Mouse (Mus musculus) hindbrain, embryonic 15.5 days (tissue): ENCODE measurements around the gene Prickle2. TPM values are rescaled to one million over a fixed set of nuclear protein-coding genes. Genes with fewer than 3 reads are reported as not detected.

ENCODE experiments used
- ATAC-seq: fragments of 200-750 bp; cut with Nextera tagmentation; 2 replicates; pipeline ENCODE4 v1.8.0; 2017; ENCODE audit warnings: low read depth, moderate number of reproducible peaks, moderate TSS enrichment; ENCODE audit not compliant: low FRiP score
- H3K27ac ChIP-seq: fragments of 300-500 bp; sonication (generic); replicated peaks from 2 replicates; pipeline ENCODE4 v1.5.1; 2015; ENCODE audit warnings: mild to moderate bottlenecking, inconsistent platforms
- H3K27me3 ChIP-seq: fragments of 300-500 bp; sonication (generic); 2 replicates; pipeline ENCODE4 v1.6.1; 2015; ENCODE audit warnings: control low read depth, inconsistent platforms
- H3K36me3 ChIP-seq: fragments of 300-500 bp; sonication (generic); 2 replicates; pipeline ENCODE4 v1.6.1; 2015; ENCODE audit warnings: control low read depth, inconsistent platforms
- H3K4me1 ChIP-seq: fragments of 300-500 bp; sonication (generic); replicated peaks from 2 replicates; pipeline ENCODE4 v1.6.1; 2015; ENCODE audit warnings: control low read depth, inconsistent platforms
- H3K4me2 ChIP-seq: fragments of 300-500 bp; sonication (generic); 2 replicates; pipeline ENCODE4 v1.6.1; 2015; ENCODE audit warnings: moderate library complexity, mild to moderate bottlenecking, inconsistent platforms
- H3K4me3 ChIP-seq: fragments of 300-500 bp; sonication (generic); 2 replicates; pipeline ENCODE4 v1.5.1; 2015; ENCODE audit warnings: mild to moderate bottlenecking, inconsistent platforms
- H3K9ac ChIP-seq: fragments of 300-500 bp; sonication (generic); 2 replicates; pipeline ENCODE4 v1.6.1; 2015; ENCODE audit warnings: inconsistent platforms
- H3K9me3 ChIP-seq: fragments of 300-500 bp; sonication (generic); 2 replicates; pipeline ENCODE4 v1.6.1; 2016; ENCODE audit warnings: control low read depth, inconsistent platforms
- WGBS: fragments of 180-500 bp; shearing (Covaris S2); methylation state at CpG from one replicate; pipeline ENCODE4 v1.1.7; 2015; 5-methylcytosine and 5-hydroxymethylcytosine counted together
- polyA plus RNA-seq: library from polyadenylated mRNA; unstranded; fragments of >200 nt; fragmentation: Nextera tagmentation; extraction: Ambion mirVana; gene quantifications from 2 replicates; pipeline ENCODE4 v1.2.1, GENCODE M21; 2015

Prickle2 gene
- polyA plus RNA-seq, 1 experiment from 2014 or later = 16.1 TPM

DNA sequence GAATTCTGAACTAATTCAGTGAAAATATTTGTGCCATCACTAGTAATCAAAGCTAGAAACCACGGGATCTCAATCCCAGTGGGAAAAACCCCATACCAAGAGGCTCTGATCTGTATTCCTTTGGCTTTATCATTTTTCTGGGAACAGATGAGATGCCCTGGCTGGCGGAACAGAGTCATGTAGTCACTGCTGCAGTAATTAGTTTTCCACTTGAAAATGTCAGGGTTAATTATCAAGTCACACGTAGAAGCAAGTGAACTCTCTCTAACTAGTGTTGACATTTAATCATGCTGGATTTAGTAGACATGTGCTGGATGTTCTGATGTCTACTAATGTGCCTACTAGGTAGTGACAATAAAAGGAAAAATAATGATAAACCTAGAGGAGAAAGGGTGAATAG is 199.7 kb downstream of the Prickle2 start:
- 49% methylated on average over 3 of the region's 3 CpGs for WGBS
- Histone ChIP-seq H3K36me3 (no peaks in the 10 kb centered on the region), H3K27ac (no peak overlapping the region), H3K9me3 (no peaks in the 10 kb centered on the region), H3K27me3 (no peaks in the 10 kb centered on the region), H3K9ac (no peak overlapping the region), H3K4me1 (no peaks in the 10 kb centered on the region), H3K4me2 (no peak overlapping the region), H3K4me3 (no peak overlapping the region)
- no peak for ATAC-seq

DNA sequence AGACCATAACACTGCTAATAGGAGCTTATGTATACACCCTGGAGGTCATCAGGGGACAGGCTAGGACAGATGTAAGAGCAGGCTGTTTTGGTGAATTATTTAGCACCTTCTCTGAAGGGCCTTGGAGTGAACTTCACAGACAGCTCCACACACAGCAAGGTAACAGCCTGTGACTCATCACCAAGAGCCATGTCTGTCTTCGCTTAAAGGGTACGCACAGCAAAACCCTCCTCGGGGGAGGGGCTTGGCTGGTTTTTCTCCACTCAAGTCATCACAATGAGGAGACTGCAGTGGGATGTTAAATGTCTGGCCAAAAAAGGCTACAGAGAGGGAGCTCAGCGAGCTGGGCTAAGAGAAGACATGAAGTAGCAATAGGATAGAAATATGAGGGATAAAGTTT is 206.5 kb downstream of the Prickle2 start:
- Histone ChIP-seq H3K27me3 (no peaks in the 10 kb centered on the region), H3K4me3 (no peak overlapping the region), H3K4me1 (peaks cover 19% of the 10 kb centered on the region), H3K36me3 (no peaks in the 10 kb centered on the region), H3K9ac (no peak overlapping the region), H3K4me2 (no peak overlapping the region), H3K27ac (no peak overlapping the region), H3K9me3 (no peaks in the 10 kb centered on the region)
- WGBS = 85% methylated on average over 4 of the region's 4 CpGs
- ATAC-seq = no peak

DNA sequence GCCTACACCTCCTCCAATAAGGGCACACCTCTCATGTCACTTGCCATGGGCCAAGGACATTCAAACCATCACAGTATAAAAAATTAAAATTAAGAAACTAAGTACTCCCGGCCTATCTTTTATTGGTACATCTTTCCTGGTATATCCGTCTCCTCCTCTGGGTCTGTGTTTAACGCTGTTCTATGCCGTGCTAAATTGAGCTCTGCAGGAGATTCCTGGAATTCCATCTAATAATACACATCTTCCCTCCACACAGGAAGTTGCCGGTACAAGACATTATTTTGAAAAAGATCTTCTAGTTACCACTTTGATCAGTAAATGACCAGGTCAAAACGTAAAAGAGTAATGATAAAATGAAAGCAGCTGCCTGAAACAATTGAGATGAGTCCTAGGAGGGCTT is 207.4 kb downstream of the Prickle2 start:
- Histone ChIP-seq H3K36me3 (no peaks in the 10 kb centered on the region), H3K27ac (no peak overlapping the region), H3K27me3 (no peaks in the 10 kb centered on the region), H3K4me3 (no peak overlapping the region), H3K9me3 (no peaks in the 10 kb centered on the region), H3K9ac (no peak overlapping the region), H3K4me1 (peaks cover 19% of the 10 kb centered on the region), H3K4me2 (no peak overlapping the region)
- 54% methylated on average over 6 of the region's 6 CpGs for WGBS
- no peak for ATAC-seq

DNA sequence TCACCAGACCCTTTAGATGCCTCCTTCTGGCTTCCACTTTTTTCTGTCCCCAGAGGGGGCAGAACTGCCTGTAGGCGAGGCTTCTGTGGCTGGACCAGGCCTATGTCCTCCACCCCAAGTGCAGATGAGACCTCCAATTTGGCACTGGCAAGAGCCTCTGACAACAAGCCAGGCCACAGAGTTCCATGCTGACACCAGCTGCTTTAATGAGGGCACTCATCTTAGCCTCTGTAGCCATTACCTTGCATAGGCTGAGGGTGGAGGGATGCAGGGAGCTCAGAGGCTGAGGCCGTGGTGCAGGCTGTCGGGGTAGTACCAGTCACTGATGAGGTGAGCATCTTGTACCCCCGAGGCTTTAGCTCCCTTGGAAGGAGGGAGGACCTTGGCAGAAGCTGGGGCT is 208.7 kb downstream of the Prickle2 start:
- H3K4me3 ChIP-seq = no peak overlapping the region
- H3K27ac ChIP-seq = no peak overlapping the region; the same call in 1 of the 2 replicates
- H3K36me3 ChIP-seq = no peaks in the 10 kb centered on the region
- H3K4me1 ChIP-seq = peaks cover 19% of the 10 kb centered on the region
- ATAC-seq = 0 out of 2 replicates have a peak, but pooled peaks have one; percentile 19
- H3K4me2 ChIP-seq = no peak overlapping the region
- H3K9ac ChIP-seq = no peak overlapping the region
- WGBS = 73% methylated on average over 4 of the region's 4 CpGs
- H3K27me3 ChIP-seq = no peaks in the 10 kb centered on the region
- no peaks in the 10 kb centered on the region for H3K9me3 ChIP-seq

DNA sequence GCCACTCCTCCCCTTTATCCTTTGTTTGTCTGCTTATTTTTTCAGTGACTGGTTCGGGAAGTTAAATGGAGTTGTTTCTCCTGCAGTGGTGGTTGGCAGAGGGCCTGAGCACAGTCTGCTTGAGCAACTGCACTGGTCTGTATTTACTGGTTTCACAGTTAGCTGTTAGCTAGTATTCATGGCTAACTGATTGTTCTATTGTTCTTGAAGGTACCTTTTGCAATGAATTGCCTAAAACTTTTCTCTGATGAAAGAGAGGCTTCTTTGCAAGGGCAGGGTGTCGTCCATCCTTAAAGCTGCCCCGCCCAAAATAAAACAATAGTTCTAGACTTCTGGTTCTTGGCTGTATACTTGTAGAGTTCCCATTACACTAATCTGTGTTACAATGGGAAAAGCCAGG is 210.5 kb downstream of the Prickle2 start:
- Histone ChIP-seq H3K9me3 (no peaks in the 10 kb centered on the region), H3K27me3 (no peaks in the 10 kb centered on the region), H3K4me1 (peaks cover 19% of the 10 kb centered on the region), H3K4me3 (no peak overlapping the region), H3K36me3 (no peaks in the 10 kb centered on the region), H3K27ac (no peak overlapping the region), H3K9ac (no peak overlapping the region), H3K4me2 (no peak overlapping the region)
- no peak for ATAC-seq
- WGBS = 69% methylated on average over 3 of the region's 3 CpGs

DNA sequence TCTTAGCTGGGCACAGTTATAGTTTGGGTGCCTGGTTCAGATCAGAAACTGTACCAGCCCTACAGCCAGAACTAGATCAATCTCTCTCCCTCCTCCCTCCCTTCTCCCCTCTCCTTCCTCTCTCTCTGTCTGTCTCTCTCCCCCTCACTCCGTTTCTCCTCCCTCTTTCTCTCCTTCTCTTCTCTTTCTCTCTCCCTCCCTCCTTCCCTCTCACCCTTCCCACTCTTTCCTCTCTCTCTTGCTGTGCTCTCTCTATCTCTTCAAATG is 224.3 kb downstream of the Prickle2 start:
- Histone ChIP-seq H3K4me2 (peak overlapping the region; percentile 68), H3K27me3 (no peaks in the 10 kb centered on the region), H3K9ac (peak overlapping the region; percentile 57; the same call in 1 of the 2 replicates), H3K4me1 (peaks cover 57% of the 10 kb centered on the region), H3K9me3 (no peaks in the 10 kb centered on the region), H3K4me3 (peak overlapping the region; percentile 44), H3K27ac (peak overlapping the region; percentile 90), H3K36me3 (no peaks in the 10 kb centered on the region)
- 5% methylated on average over 1 of the region's 1 CpGs for WGBS
- ATAC-seq = 0 out of 2 replicates have a peak, but pooled peaks have one; percentile 12

DNA sequence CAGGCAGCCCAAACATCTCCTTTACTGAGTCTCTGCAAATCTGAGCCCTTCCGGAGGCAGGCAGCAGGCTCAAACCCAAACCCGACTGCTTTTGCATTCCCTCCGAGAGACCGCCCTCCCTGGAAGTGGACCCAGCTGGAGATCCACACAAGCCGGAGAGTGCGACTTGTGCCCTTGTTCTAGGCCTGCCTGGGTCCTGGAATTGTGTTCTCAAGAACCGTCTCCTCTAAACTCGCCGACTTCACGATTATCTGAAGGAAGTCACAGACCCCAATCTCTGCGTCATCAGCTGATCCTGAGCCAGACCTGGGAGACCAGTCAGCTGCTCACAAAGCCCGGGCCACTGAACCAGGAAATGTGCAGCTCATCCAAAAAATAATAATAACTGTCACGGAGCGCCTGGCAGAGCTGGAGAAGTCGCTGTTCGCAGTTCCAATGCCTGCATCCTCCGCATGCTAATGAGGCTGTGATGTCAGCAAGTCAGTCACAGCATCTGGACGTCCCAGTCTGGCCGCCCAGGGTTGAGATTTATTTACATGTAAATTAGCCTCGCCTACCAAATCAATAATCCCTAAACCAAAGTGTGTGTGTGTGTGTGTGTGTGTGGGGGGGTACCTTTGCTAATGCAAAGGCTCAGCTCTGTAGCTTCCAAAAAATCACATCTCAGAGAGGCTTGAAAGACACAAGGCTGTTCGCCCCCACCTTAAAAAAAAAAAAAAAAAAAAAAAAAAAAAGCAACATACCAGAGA is 224.8 kb downstream of the Prickle2 start:
- Histone ChIP-seq H3K36me3 (no peaks in the 10 kb centered on the region), H3K4me2 (peak overlapping the region; percentile 68), H3K9me3 (no peaks in the 10 kb centered on the region), H3K27ac (peak overlapping the region; percentile 90), H3K4me3 (peak overlapping the region; percentile 44), H3K27me3 (no peaks in the 10 kb centered on the region), H3K4me1 (peaks cover 57% of the 10 kb centered on the region), H3K9ac (peak overlapping the region; percentile 57)
- WGBS = under 1% methylated on average over 21 of the region's 21 CpGs
- ATAC-seq = peak; percentile 86

DNA sequence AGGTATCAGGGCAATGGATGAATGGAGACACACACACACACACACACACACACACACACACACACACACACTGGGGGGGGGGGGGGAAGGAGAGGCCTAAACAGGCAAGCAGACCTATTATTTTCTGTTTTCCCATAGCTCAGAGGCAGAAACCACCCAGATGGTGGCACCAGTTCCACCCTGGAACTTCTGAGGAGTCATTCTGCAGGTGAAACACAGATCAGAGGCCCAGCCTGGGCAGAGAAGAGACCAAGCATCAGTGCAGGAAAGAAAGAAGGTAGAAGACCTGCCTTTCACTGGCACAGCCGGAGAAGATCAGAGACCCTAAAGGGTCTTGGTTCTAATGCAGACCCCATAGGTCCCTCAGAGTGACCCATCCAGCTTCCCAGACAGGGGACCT is 227.3 kb downstream of the Prickle2 start:
- H3K36me3 ChIP-seq = no peaks in the 10 kb centered on the region
- 93% methylated on average over 1 of the region's 1 CpGs for WGBS
- peak overlapping the region; percentile 68 for H3K4me2 ChIP-seq
- H3K27ac ChIP-seq = peak overlapping the region; percentile 54; the same call in 1 of the 2 replicates
- H3K4me1 ChIP-seq = peaks cover 57% of the 10 kb centered on the region
- ATAC-seq = no peak
- no peaks in the 10 kb centered on the region for H3K9me3 ChIP-seq
- peak overlapping the region; percentile 44 for H3K4me3 ChIP-seq
- H3K27me3 ChIP-seq = no peaks in the 10 kb centered on the region
- peak overlapping the region; percentile 57 for H3K9ac ChIP-seq

DNA sequence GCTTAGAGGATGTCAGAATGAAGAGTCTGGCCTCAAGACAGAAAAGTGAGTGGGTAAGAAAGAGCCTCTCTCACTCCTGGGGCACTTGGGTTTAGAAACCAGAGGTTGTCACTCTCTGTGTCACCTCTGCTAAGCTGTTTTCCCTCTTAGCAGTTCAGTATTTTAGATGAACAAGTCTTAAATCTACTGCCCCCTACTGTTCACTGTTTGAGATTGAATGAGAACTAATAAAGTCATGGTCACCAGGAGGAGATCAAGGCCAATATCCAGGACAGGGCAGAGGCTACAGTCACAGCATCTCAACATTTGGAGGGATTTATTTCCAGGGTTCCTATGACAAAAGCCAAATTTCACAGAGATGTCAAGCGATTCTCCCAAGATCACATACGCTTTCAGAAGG is 228.3 kb downstream of the Prickle2 start:
- H3K9me3 ChIP-seq = no peaks in the 10 kb centered on the region
- no peak overlapping the region for H3K9ac ChIP-seq
- H3K4me2 ChIP-seq = peak overlapping the region; percentile 68
- no peaks in the 10 kb centered on the region for H3K27me3 ChIP-seq
- ATAC-seq = no peak
- H3K4me3 ChIP-seq = no peak overlapping the region
- H3K36me3 ChIP-seq = no peaks in the 10 kb centered on the region
- no peak overlapping the region for H3K27ac ChIP-seq
- H3K4me1 ChIP-seq = peaks cover 61% of the 10 kb centered on the region
- whole genome bisulfite sequencing = 93% methylated on average over 2 of the region's 2 CpGs

DNA sequence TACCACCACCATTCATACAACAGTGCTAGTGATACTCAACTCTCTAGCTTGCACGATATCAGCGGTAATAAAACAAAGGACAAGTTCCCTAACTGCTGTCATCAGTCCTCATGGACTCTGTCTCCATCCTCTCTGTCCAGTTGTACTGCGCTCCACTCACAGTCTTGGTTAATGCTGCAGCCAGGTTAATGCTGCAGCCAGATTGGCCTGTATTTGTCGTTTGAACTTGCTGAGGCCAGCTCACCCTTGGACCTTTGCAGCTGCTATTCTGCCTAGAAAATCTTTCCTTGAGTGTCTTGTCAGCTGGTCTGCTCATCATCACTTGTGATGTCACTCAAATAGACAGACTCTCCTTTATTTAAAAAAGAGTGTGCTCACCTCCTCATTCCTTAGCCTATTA is 236.5 kb downstream of the Prickle2 start:
- Histone ChIP-seq H3K9me3 (no peaks in the 10 kb centered on the region), H3K4me2 (no peak overlapping the region), H3K4me3 (no peak overlapping the region), H3K27me3 (no peaks in the 10 kb centered on the region), H3K9ac (no peak overlapping the region), H3K36me3 (no peaks in the 10 kb centered on the region), H3K27ac (no peak overlapping the region; the same call in 1 of the 2 replicates), H3K4me1 (peaks cover 58% of the 10 kb centered on the region)
- WGBS = 75% methylated on average over 4 of the region's 4 CpGs
- no peak for ATAC-seq

DNA sequence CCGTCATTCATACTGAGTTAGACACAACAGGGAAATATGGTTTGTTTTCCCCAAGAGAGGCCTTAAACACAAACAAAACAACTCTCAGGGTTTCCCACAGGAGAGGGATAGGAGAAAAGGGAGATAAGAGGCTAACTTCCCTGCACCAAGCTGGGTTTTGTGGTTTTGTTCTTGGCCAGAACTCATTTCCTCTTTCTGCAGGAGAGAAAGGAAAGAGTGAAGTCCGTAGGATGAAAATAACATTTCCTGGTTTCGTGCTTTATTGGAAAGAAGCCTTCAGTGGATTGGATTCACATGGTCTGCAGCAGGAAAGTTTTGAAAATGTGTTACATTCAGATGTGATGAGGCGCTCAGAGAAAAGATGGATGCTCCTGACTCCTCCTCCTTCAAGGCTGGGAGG is 237.1 kb downstream of the Prickle2 start:
- WGBS = 84% methylated on average over 4 of the region's 4 CpGs
- no peaks in the 10 kb centered on the region for H3K27me3 ChIP-seq
- no peak for ATAC-seq
- no peak overlapping the region for H3K4me2 ChIP-seq
- no peak overlapping the region for H3K4me3 ChIP-seq
- no peaks in the 10 kb centered on the region for H3K36me3 ChIP-seq
- H3K9me3 ChIP-seq = no peaks in the 10 kb centered on the region
- H3K27ac ChIP-seq = no peak overlapping the region; the same call in 1 of the 2 replicates
- peaks cover 64% of the 10 kb centered on the region for H3K4me1 ChIP-seq
- H3K9ac ChIP-seq = no peak overlapping the region

DNA sequence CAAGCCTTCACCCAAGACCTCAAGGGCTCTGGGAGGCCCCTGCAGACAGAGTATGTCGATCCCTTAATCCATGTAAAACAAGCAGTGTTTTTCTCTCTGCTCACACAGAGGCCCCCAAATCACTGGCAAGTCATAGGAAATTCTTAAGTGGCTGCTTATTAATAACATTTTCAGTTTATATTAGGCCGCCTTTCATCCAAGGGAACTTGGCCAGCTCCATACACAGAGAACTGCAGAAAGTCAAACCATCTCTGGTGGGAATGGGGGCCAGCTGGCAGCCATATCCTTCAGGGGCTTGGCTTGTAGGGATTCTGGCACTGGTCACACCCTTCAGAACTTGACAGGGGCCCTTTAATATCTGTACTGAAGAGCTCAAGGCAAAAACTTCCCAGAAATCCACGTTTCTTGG is 237.6 kb downstream of the Prickle2 start:
- Histone ChIP-seq H3K4me1 (peaks cover 68% of the 10 kb centered on the region), H3K4me3 (no peak overlapping the region), H3K4me2 (no peak overlapping the region), H3K36me3 (no peaks in the 10 kb centered on the region), H3K9ac (no peak overlapping the region), H3K27me3 (no peaks in the 10 kb centered on the region), H3K27ac (0 out of 2 replicates have a peak overlapping the region, but pooled peaks have one; percentile 64), H3K9me3 (no peaks in the 10 kb centered on the region)
- ATAC-seq = no peak
- 50% methylated on average over 3 of the region's 3 CpGs for WGBS

DNA sequence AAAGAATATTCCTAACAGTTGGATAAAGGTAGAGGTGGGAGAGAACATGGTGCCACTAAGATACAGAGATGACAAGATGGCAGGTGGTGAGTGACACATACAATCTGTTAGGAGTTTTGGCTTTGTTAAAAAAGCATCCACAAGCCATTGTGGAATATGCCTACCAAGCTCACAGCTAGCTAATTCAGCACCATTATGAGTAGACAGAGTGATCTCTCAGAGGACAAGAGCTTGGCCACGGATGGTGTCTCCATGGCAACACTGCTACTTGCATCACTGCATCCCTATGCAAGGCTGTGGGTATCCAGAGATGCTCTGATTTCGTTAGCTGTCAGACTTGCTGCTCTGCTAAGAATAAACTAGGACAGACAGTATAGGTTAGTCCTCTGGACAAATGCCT is 238.6 kb downstream of the Prickle2 start:
- H3K36me3 ChIP-seq = no peaks in the 10 kb centered on the region
- peak; percentile 90 for ATAC-seq
- no peak overlapping the region for H3K4me3 ChIP-seq
- H3K4me2 ChIP-seq = no peak overlapping the region
- H3K27ac ChIP-seq = peak overlapping the region; percentile 69
- H3K4me1 ChIP-seq = peaks cover 63% of the 10 kb centered on the region
- 8% methylated on average over 2 of the region's 2 CpGs for WGBS
- no peak overlapping the region for H3K9ac ChIP-seq
- H3K27me3 ChIP-seq = no peaks in the 10 kb centered on the region
- no peaks in the 10 kb centered on the region for H3K9me3 ChIP-seq
